Mouse (Mus musculus): ENCODE measurements at regions not wholly inside any gene's neighbourhood (a gene's known extent, or its start where the extent isn't known, plus 50 kb on each side); places are given as distances from the start of the nearest gene placed in this dataset.

- DNase-seq (ENCODE audit: low spot score in 2 of 2), result no peak
These were observed 59.6 kb upstream of the Hs6st1 start for GRCm38 (mm10) chr1:36008598-36008997.

- DNase-seq (ENCODE audit: low spot score in 2 of 2), result peak; percentile 20 to 39
These were observed 59.1 kb upstream of the Hs6st1 start for GRCm38 (mm10) chr1:36009010-36009619.

- DNase-seq (ENCODE audit: low spot score in 2 of 2), result no peak
These were observed 58.0 kb upstream of the Hs6st1 start for GRCm38 (mm10) chr1:36010151-36010550.

- no peak for DNase-seq (ENCODE audit: low spot score in 2 of 2)
These were observed 57.4 kb upstream of the Hs6st1 start for GRCm38 (mm10) chr1:36010834-36011233.

- no peak for DNase-seq (ENCODE audit: low spot score in 2 of 2)
These were observed 56.0 kb upstream of the Hs6st1 start for GRCm38 (mm10) chr1:36012081-36012765.

- no peak for DNase-seq (ENCODE audit: low spot score in 2 of 2)
These were observed 54.3 kb upstream of the Hs6st1 start for GRCm38 (mm10) chr1:36013823-36014341.

GRCm38 (mm10) chr1:36014372-36014771 lies 53.8 kb upstream of the Hs6st1 start:
- no peak for DNase-seq (ENCODE audit: low spot score in 2 of 2)

- DNase-seq (ENCODE audit: low spot score in 2 of 2), result no peak
These were observed 53.0 kb upstream of the Hs6st1 start for GRCm38 (mm10) chr1:36015210-36015609.

- DNase-seq (ENCODE audit: low spot score in 2 of 2), result no peak
These were observed 51.6 kb upstream of the Hs6st1 start for GRCm38 (mm10) chr1:36016566-36016965.

GRCm38 (mm10) chr1:36017061-36017461 lies 51.1 kb upstream of the Hs6st1 start:
- no peak for DNase-seq (ENCODE audit: low spot score in 2 of 2)

- DNase-seq (ENCODE audit: low spot score in 2 of 2), result no peak
These were observed 50.5 kb upstream of the Hs6st1 start for GRCm38 (mm10) chr1:36017656-36018055.

Measured in layer of hippocampus, adult 18-20 months (tissue).